Mouse (Mus musculus): ENCODE data around the gene Psap. TPM values are rescaled to one million over a fixed set of nuclear protein-coding genes. Genes with fewer than 3 reads are reported as not detected.

Psap gene
- total and polyA plus RNA-seq, 3 experiments: 35.8 to 103 (median 74.8) TPM

GRCm38 (mm10) chr10:60289216-60289615, 11.8 kb downstream of the Psap start:
- no peak for TF ChIP-seq TAL1 (conservative IDR thresholded peaks at IDR 0.05; ENCODE audit: low read depth, low read length)
- TF ChIP-seq CTCF (IDR thresholded peaks at IDR 0.05; ENCODE audit: low read depth, low read length): no peak
- TF ChIP-seq POLR2AphosphoS5 (IDR thresholded peaks at IDR 0.05; ENCODE audit: insufficient replicate concordance, low read depth, low read length): no peak
- ATAC-seq (ENCODE audit: extremely low read depth, insufficient number of reproducible peaks, low FRiP score, poor library complexity, severe bottlenecking) (peak; percentile 52; the same call in 1 of the 2 replicates), DNase-seq (ENCODE audit: low spot score) (peak; percentile 30)
- H3K4me3 ChIP-seq (ENCODE audit: low read depth, low read length): no peak overlapping the region
- H3K4me1 ChIP-seq (ENCODE audit: insufficient read depth, low read depth, low read length): peaks cover 54% of the 10 kb centered on the region
- H3K27me3 ChIP-seq (ENCODE audit: insufficient read depth, low read length): no peaks in the 10 kb centered on the region
- no peaks in the 10 kb centered on the region for H3K9me3 ChIP-seq (replicated peaks)
- H3K36me3 ChIP-seq (replicated peaks): peaks cover 63% of the 10 kb centered on the region

- DNase-seq (ENCODE audit: low spot score): peak; percentile 5
- peak overlapping the region; percentile 23; the same call in 1 of the 2 replicates for H3K4me3 ChIP-seq (ENCODE audit: low read depth, low read length)
- peaks cover 66% of the 10 kb centered on the region for H3K36me3 ChIP-seq (replicated peaks)
These were observed 12.8 kb downstream of the Psap start for GRCm38 (mm10) chr10:60290026-60290738.

GRCm38 (mm10) chr10:60290739-60291110, 13.3 kb downstream of the Psap start:
- DNase-seq (ENCODE audit: low spot score) (no peak), ATAC-seq (ENCODE audit: extremely low read depth, insufficient number of reproducible peaks, low FRiP score, poor library complexity, severe bottlenecking) (no peak)
- Histone ChIP-seq H3K4me3 (ENCODE audit: low read depth, low read length) (no peak overlapping the region), H3K4me1 (ENCODE audit: insufficient read depth, low read depth, low read length) (peaks cover 39% of the 10 kb centered on the region), H3K9me3 (replicated peaks) (no peaks in the 10 kb centered on the region), H3K27me3 (ENCODE audit: insufficient read depth, low read length) (no peaks in the 10 kb centered on the region), H3K36me3 (replicated peaks) (peaks cover 66% of the 10 kb centered on the region)
- TF ChIP-seq POLR2AphosphoS5 (IDR thresholded peaks at IDR 0.05; ENCODE audit: insufficient replicate concordance, low read depth, low read length) (no peak), GATA2 (IDR thresholded peaks at IDR 0.05; ENCODE audit: borderline replicate concordance, low read depth, low read length) (no peak), GATA1 (IDR thresholded peaks at IDR 0.05; ENCODE audit: borderline replicate concordance, low read length) (no peak), CTCF (IDR thresholded peaks at IDR 0.05; ENCODE audit: low read depth, low read length) (no peak), TAL1 (conservative IDR thresholded peaks at IDR 0.05; ENCODE audit: low read depth, low read length) (no peak)

More at GRCm38 (mm10) chr10:60290026-60290738, 12.8 kb downstream of the Psap start:
- H3K9me3 ChIP-seq (replicated peaks): no peaks in the 10 kb centered on the region
- ATAC-seq (ENCODE audit: extremely low read depth, insufficient number of reproducible peaks, low FRiP score, poor library complexity, severe bottlenecking): peak; percentile 28; the same call in 1 of the 2 replicates
- H3K4me1 ChIP-seq (ENCODE audit: insufficient read depth, low read depth, low read length): peaks cover 45% of the 10 kb centered on the region
- H3K27me3 ChIP-seq (ENCODE audit: insufficient read depth, low read length): no peaks in the 10 kb centered on the region
- TF ChIP-seq CTCF (IDR thresholded peaks at IDR 0.05; ENCODE audit: low read depth, low read length) (no peak), TAL1 (conservative IDR thresholded peaks at IDR 0.05; ENCODE audit: low read depth, low read length) (no peak), GATA1 (IDR thresholded peaks at IDR 0.05; ENCODE audit: borderline replicate concordance, low read length) (no peak), POLR2AphosphoS5 (IDR thresholded peaks at IDR 0.05; ENCODE audit: insufficient replicate concordance, low read depth, low read length) (no peak), GATA2 (IDR thresholded peaks at IDR 0.05; ENCODE audit: borderline replicate concordance, low read depth, low read length) (no peak)

- peaks cover 32% of the 10 kb centered on the region for H3K4me1 ChIP-seq (ENCODE audit: insufficient read depth, low read depth, low read length)
- no peak overlapping the region for H3K4me3 ChIP-seq (ENCODE audit: low read depth, low read length)
- H3K36me3 ChIP-seq (replicated peaks): peaks cover 66% of the 10 kb centered on the region
- no peak for ATAC-seq (ENCODE audit: extremely low read depth, insufficient number of reproducible peaks, low FRiP score, poor library complexity, severe bottlenecking)
- TF ChIP-seq GATA2 (IDR thresholded peaks at IDR 0.05; ENCODE audit: borderline replicate concordance, low read depth, low read length) (no peak), CTCF (IDR thresholded peaks at IDR 0.05; ENCODE audit: low read depth, low read length) (no peak), POLR2AphosphoS5 (IDR thresholded peaks at IDR 0.05; ENCODE audit: insufficient replicate concordance, low read depth, low read length) (no peak), GATA1 (IDR thresholded peaks at IDR 0.05; ENCODE audit: borderline replicate concordance, low read length) (no peak), TAL1 (conservative IDR thresholded peaks at IDR 0.05; ENCODE audit: low read depth, low read length) (no peak)
- DNase-seq (ENCODE audit: low spot score): no peak
- H3K27me3 ChIP-seq (ENCODE audit: insufficient read depth, low read length): no peaks in the 10 kb centered on the region
- H3K9me3 ChIP-seq (replicated peaks): no peaks in the 10 kb centered on the region
These were observed 14.8 kb downstream of the Psap start for GRCm38 (mm10) chr10:60292209-60292608.

- peaks cover 17% of the 10 kb centered on the region for H3K4me1 ChIP-seq (ENCODE audit: insufficient read depth, low read depth, low read length)
- no peak overlapping the region for H3K4me3 ChIP-seq (ENCODE audit: low read depth, low read length)
- no peak for ATAC-seq (ENCODE audit: extremely low read depth, insufficient number of reproducible peaks, low FRiP score, poor library complexity, severe bottlenecking)
- no peak for DNase-seq (ENCODE audit: low spot score)
- no peaks in the 10 kb centered on the region for H3K27me3 ChIP-seq (ENCODE audit: insufficient read depth, low read length)
- no peak for TF ChIP-seq GATA1 (IDR thresholded peaks at IDR 0.05; ENCODE audit: borderline replicate concordance, low read length)
- TF ChIP-seq GATA2 (IDR thresholded peaks at IDR 0.05; ENCODE audit: borderline replicate concordance, low read depth, low read length): no peak
- no peak for TF ChIP-seq POLR2AphosphoS5 (IDR thresholded peaks at IDR 0.05; ENCODE audit: insufficient replicate concordance, low read depth, low read length)
- no peak for TF ChIP-seq TAL1 (conservative IDR thresholded peaks at IDR 0.05; ENCODE audit: low read depth, low read length)
- no peak for TF ChIP-seq CTCF (IDR thresholded peaks at IDR 0.05; ENCODE audit: low read depth, low read length)
- H3K36me3 ChIP-seq (replicated peaks): peaks cover 81% of the 10 kb centered on the region
- H3K9me3 ChIP-seq (replicated peaks): no peaks in the 10 kb centered on the region
These were observed 17.2 kb downstream of the Psap start for GRCm38 (mm10) chr10:60294621-60295020.

- Histone ChIP-seq H3K4me3 (ENCODE audit: low read depth, low read length) (no peak overlapping the region), H3K36me3 (replicated peaks) (peaks cover 88% of the 10 kb centered on the region), H3K9me3 (replicated peaks) (no peaks in the 10 kb centered on the region), H3K4me1 (ENCODE audit: insufficient read depth, low read depth, low read length) (peaks cover 9% of the 10 kb centered on the region), H3K27me3 (ENCODE audit: insufficient read depth, low read length) (no peaks in the 10 kb centered on the region)
- DNase-seq (ENCODE audit: low spot score): no peak
- no peak for ATAC-seq (ENCODE audit: extremely low read depth, insufficient number of reproducible peaks, low FRiP score, poor library complexity, severe bottlenecking)
- no peak for TF ChIP-seq GATA1 (IDR thresholded peaks at IDR 0.05; ENCODE audit: borderline replicate concordance, low read length)
- no peak for TF ChIP-seq TAL1 (conservative IDR thresholded peaks at IDR 0.05; ENCODE audit: low read depth, low read length)
- no peak for TF ChIP-seq CTCF (IDR thresholded peaks at IDR 0.05; ENCODE audit: low read depth, low read length)
- no peak for TF ChIP-seq GATA2 (IDR thresholded peaks at IDR 0.05; ENCODE audit: borderline replicate concordance, low read depth, low read length)
- no peak for TF ChIP-seq POLR2AphosphoS5 (IDR thresholded peaks at IDR 0.05; ENCODE audit: insufficient replicate concordance, low read depth, low read length)
These were observed 17.9 kb downstream of the Psap start for GRCm38 (mm10) chr10:60295356-60295755.
